Mouse (Mus musculus) lung, postnatal 14 days (tissue): ENCODE data around the gene Lpo.

Experiments used
- DNase-seq: peaks from one replicate; pipeline ENCODE4 v3.0.0; 2021

Lpo gene

DNA sequence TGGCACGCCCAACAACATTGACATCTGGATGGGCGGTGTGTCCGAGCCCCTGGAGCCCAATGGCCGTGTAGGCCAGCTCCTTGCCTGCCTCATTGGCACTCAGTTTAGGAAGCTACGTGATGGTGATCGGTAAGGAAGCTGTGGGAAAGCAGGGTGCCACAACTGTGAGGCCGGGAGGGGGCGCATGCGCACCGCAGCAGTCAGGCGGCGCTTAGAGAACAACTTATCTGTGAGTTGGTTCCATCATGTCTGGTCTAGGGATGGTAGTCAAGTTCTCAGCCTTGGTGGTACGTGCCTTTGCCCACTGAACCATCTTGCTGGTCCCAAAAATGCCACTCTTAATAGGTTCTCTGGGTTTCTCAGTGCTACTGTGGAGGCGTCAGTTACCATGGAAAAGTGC lies 25.5 kb downstream of the Lpo start:
- DNase-seq: peak; percentile 13

GRCm38 (mm10) chr11:87801711-87802275 lies 26.3 kb downstream of the Lpo start:
- DNase-seq: no peak

DNA sequence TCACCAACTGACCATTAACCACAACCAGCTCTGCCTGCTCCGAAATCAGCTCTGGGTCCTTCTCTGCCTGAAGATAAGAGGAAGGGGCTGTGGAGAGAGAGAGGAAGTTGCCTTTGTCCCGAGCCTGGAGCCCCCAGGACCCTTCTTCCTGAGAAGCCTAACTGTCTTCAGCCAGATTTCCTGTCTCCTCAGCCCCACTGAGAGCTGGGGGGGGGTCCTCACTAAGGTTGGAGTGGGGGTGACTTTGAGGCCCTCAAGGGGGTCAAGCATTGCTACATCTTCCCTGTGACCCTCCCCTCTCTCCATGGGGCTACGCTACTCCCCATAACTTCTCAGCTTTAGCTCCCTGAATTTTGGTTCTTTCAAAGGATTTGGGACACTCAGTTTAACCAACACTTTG lies 34.6 kb downstream of the Lpo start, which contains the start of gene Mpo:
Mpo (plus strand) TSS at position 122 of the 400 bp plus-strand sequence.
- DNase-seq: no peak

GRCm38 (mm10) chr11:87790088-87790487 lies 38.0 kb downstream of the Lpo start:
- DNase-seq: no peak

GRCm38 (mm10) chr11:87780130-87780529 lies 48.0 kb downstream of the Lpo start:
- no peak for DNase-seq

- DNase-seq: no peak
Observed at GRCm38 (mm10) chr11:87779392-87779791, 48.7 kb downstream of the Lpo start.

GRCm38 (mm10) chr11:87778915-87779314 lies 49.2 kb downstream of the Lpo start:
- no peak for DNase-seq

DNA sequence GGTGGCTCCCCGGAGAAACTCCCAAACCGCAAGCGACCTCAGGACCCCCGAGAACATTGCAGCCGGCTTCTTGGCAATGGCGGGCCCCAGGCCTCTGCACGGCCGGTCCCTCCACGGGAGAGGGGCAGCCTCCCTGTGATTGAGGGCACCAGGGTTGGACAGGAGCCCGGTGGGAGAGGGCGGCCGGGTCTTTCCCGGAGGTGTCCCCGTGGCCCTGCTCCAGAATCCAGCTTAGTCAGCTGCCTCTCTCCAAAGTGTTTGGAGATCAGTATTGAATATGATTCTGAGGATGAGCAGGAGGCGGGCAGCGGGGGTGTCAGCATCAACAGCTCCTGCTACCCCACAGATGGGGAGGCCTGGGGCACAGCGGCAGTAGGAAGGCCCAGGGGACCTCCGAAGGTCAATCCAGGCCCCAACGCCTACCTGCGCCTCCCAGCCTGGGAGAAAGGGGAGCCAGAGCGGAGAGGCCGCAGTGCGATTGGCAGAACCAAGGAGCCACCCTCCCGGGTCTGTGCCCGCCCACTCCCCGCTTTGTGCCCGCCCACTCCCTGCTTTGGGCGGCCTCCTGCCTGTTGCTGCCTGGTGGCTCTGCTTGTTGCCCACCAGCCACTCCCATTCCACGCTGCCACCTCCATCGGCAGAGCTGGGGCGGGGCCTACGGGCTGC lies 49.9 kb downstream of the Lpo start:
- DNase-seq: peak; percentile 69

GRCm38 (mm10) chr11:87772354-87772753 lies 55.7 kb downstream of the Lpo start:
- DNase-seq: no peak

DNA sequence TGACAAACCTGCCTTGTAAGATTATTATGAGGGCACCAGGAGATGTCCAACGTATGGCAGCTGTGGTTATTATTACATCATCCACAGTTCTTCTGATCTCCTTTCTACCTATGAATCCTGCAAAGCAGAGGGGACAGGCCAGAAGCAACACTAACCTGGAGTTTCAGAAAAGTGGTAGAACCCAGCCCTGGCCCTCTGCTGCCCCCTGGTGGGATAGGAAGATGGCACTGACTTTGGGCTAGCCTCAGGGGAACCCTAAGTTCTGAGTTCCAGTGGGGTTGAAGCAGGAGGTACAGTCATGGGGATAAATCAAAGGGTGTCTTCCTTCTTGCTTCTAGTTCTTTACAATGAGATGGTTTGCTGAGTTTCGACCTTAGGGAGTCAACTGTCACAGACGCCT lies 57.1 kb downstream of the Lpo start:
- peak; percentile 86 for DNase-seq

DNA sequence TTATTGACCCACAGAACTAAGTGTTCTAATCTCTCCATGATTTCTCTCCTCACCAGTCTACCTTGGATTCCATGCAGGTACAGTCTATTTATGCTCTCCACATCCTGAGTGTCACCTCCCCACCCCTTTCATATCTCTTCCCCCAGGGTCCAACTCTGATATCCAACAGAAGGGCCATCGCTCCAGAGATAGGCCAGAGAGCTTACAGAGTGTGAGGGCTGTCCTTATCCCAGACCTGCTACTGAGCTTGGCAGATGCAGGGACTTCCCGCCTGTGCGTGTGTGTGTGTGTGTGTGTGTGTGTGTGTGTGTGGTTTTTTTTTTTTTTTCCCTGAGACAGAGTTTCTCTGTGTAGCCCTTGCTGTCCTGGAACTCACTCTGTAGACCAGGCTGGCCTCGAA lies 59.3 kb downstream of the Lpo start:
- no peak for DNase-seq

DNA sequence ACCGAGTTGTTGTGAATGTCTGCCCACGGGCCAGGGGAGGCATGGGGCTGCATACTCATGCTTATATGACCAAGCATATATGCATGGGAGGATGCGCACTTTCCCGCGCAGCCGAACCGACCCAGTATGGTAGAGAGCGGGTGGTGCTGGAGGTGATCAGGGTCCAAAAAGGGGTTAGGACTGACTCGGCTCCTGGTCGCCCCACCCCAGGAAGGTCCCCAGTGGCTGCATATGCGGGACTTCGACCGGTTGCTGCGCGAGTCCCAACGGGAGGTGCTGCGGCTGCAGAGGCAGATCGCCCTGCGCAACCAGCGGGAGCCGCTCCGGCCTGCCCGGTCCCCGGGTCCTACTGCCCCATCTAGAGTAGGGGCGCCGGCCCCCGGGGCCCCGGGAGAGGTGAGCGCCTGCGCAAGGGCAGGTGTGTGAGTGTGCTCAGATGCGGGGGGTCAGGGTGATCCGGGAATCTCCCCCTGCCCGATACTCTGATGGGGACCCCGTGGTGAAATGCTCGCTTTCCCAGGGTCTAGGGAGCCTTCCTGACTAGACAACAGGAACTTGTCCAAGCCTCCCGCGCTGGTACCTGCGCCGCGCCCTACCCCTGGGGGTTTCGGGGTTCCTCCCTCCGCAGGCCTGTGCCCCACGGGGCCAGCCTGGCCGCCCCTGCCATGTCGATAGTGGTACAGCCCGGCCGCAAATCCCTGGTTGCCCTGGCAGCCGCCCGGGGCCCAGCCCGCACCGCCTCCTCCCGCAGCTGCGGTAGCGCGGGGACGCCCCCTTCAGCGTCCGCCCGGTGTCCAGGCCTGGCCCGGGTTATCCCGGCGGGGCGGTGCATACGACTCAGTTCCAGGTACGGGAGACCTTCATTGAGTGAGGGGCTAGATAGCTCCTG lies 63.9 kb downstream of the Lpo start:
- no peak for DNase-seq

GRCm38 (mm10) chr11:87763511-87763987 lies 64.5 kb downstream of the Lpo start:
- no peak for DNase-seq

DNA sequence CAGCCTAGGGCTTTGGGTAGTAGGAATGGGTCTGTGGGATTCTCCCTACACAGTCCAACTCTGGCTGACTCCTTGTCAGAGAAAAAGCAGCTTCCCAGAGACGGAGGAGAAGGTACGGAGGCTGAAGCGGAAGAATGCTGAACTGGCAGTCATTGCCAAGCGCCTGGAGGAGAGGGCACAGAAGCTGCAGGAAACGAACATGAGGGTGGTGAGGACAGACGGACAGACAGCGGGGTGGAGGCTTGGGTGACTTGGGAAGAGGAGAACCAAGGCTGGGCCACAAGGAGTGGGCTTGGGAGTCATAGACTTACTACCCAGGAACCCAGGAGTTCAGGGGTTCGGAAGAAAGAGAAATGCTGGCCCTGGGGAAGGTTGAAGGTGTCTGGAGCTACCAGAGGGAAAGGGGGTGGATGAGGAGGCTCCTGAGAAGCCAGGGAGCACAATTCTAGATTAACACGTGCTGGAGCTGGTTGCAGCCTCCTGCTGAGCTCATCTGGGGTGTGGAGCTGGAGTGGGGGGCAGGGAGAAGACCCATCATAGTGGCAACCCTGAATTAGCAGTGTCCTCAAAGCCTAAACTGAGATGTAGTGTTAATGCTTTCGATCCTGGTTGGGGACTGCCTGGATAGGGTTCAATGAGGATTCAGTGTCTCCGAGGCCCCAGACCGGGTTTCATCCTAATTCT lies 65.2 kb downstream of the Lpo start:
- DNase-seq: no peak

- DNase-seq: no peak
Observed at GRCm38 (mm10) chr11:87761806-87762701, 66.0 kb downstream of the Lpo start.

GRCm38 (mm10) chr11:87761181-87761721 lies 66.8 kb downstream of the Lpo start:
- no peak for DNase-seq

GRCm38 (mm10) chr11:87760301-87761081 lies 67.6 kb downstream of the Lpo start, which contains the start of gene Tspoap1:
TSS of gene Tspoap1 (plus strand) at chr11:87760541.
- DNase-seq: no peak

- no peak for DNase-seq
Observed at GRCm38 (mm10) chr11:87759609-87760005, 68.5 kb downstream of the Lpo start.

GRCm38 (mm10) chr11:87758957-87759608 lies 69.0 kb downstream of the Lpo start:
- no peak for DNase-seq
